Mouse (Mus musculus) hindbrain, embryonic 13.5 days (tissue): ENCODE data around the gene Tnfrsf8. TPM values are rescaled to one million over a fixed set of nuclear protein-coding genes. Genes with fewer than 3 reads are reported as not detected.

ENCODE experiments used
- polyA plus RNA-seq: library from polyadenylated mRNA; unstranded; fragments of >200 nt; fragmentation: Nextera tagmentation; extraction: Ambion mirVana; gene quantifications from 2 replicates; pipeline ENCODE4 v1.2.1, GENCODE M21; 2015

The Tnfrsf8 gene
- polyA plus RNA-seq, 1 experiment from 2014 or later = 0.12 TPM

Other genes with a start within 250 kb of the Tnfrsf8 start
- gene Vps13d, start 120.2 kb downstream of the Tnfrsf8 start, polyA plus RNA-seq = 8.7 and 9.2 TPM in 2 replicates
- gene Tnfrsf1b, start 68.3 kb downstream of the Tnfrsf8 start, polyA plus RNA-seq = 3.2 and 4.1 TPM in 2 replicates
- gene Zfp990, start 195.6 kb upstream of the Tnfrsf8 start, polyA plus RNA-seq = 0.06 and 0.12 TPM in 2 replicates